Mouse (Mus musculus) neural tube, embryonic 14.5 days (tissue): ENCODE results near the gene Apbb2. TPM values are rescaled to one million over a fixed set of nuclear protein-coding genes. Genes with fewer than 3 reads are reported as not detected.

ENCODE experiments used
- ATAC-seq: fragments of 200-750 bp; cut with Nextera tagmentation; 2 replicates; pipeline ENCODE4 v1.8.0; 2017; ENCODE audit warnings: low read depth, mild to moderate bottlenecking, moderate TSS enrichment, moderate library complexity
- H3K27ac ChIP-seq: fragments of 300-500 bp; sonication (generic); 2 replicates; pipeline ENCODE4 v1.5.1; 2014; ENCODE audit warnings: low read depth, mild to moderate bottlenecking, control low read depth, low read length, moderate library complexity, mixed read lengths
- H3K27me3 ChIP-seq: fragments of 300-500 bp; sonication (generic); 2 replicates; pipeline ENCODE4 v1.6.1; 2014; ENCODE audit warnings: low read length; ENCODE audit not compliant: control insufficient read depth, insufficient read depth
- H3K36me3 ChIP-seq: fragments of 300-500 bp; sonication (generic); 2 replicates; pipeline ENCODE4 v1.6.1; 2014; ENCODE audit warnings: low read length, mixed read lengths; ENCODE audit not compliant: control insufficient read depth, insufficient read depth
- H3K4me1 ChIP-seq: fragments of 300-500 bp; sonication (generic); 2 replicates; pipeline ENCODE4 v1.6.1; 2014; ENCODE audit warnings: low read length; ENCODE audit not compliant: control insufficient read depth, insufficient read depth
- H3K4me2 ChIP-seq: fragments of 300-500 bp; sonication (generic); 2 replicates; pipeline ENCODE4 v1.6.1; 2014; ENCODE audit warnings: mild to moderate bottlenecking, low read depth, low read length, control low read depth
- H3K4me3 ChIP-seq: fragments of 300-500 bp; sonication (generic); 2 replicates; pipeline ENCODE4 v1.5.1; 2014; ENCODE audit warnings: low read depth, low read length, control low read depth, mixed read lengths
- H3K9ac ChIP-seq: fragments of 300-500 bp; sonication (generic); replicated peaks from 2 replicates; pipeline ENCODE4 v1.6.1; 2014; ENCODE audit warnings: low read depth, mild to moderate bottlenecking, control low read depth, low read length, mixed read lengths
- H3K9me3 ChIP-seq: fragments of 300-500 bp; sonication (generic); 2 replicates; pipeline ENCODE4 v1.6.1; 2016; ENCODE audit warnings: low read length; ENCODE audit not compliant: control insufficient read depth
- WGBS: fragments of 180-500 bp; shearing (Covaris S2); extraction: QIAGEN DNeasy Blood & Tissue Kit; methylation state at CpG from one replicate; pipeline ENCODE4 v1.1.7; 2014; 5-methylcytosine and 5-hydroxymethylcytosine counted together
- polyA plus RNA-seq: library from polyadenylated mRNA; unstranded; fragments of >200 nt; fragmentation: Nextera tagmentation; extraction: Ambion mirVana; gene quantifications from 2 replicates; pipeline ENCODE4 v1.2.1, GENCODE M21; 2014

The Apbb2 gene
- polyA plus RNA-seq, 1 experiment from 2014 or later = 132 TPM

DNA sequence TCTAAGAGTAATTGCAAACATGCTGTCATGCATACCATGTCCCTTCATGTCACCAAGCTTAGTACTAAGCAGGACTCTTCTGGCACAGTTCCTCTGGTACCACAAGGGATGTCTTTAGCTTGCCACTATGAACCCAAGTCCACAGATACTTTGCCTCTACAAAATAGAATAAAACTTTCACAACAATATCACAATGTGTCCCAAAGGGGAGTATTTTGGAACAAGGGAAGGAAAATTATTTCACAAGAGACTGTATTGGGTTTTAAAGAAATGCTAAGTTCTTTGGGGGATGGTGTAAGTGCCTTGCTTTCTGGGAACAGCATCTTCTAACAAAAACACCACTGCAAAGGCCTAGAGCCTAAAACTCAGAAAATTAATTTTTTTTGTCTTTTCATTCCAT, 105.2 kb downstream of the Apbb2 start:
- no peak overlapping the region for H3K9ac ChIP-seq
- H3K4me1 ChIP-seq = no peaks in the 10 kb centered on the region
- no peaks in the 10 kb centered on the region for H3K9me3 ChIP-seq
- H3K27me3 ChIP-seq = no peaks in the 10 kb centered on the region
- H3K27ac ChIP-seq = no peak overlapping the region
- no peak overlapping the region for H3K4me2 ChIP-seq
- no peaks in the 10 kb centered on the region for H3K36me3 ChIP-seq
- no peak overlapping the region for H3K4me3 ChIP-seq
- ATAC-seq = no peak

DNA sequence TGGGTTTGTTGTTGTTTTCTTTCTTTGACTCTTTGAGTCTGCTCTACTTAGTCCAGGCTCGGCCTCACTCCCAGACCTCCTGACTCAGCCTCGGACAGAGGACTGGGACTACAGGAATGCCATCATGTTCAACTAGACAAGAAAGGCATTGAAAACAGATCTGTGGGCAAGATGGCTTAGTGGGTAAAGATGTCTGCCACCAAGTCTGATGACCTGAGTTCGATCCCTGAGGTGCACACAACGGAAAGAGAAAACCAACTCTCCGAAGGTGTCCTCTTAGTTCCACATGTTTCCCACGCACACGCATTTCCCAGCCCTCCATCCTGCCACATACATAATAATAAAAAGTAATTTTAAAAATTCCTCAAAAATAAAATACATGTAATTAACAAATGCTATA, 106.1 kb downstream of the Apbb2 start:
- Histone ChIP-seq H3K36me3 (no peaks in the 10 kb centered on the region), H3K4me2 (no peak overlapping the region), H3K4me1 (no peaks in the 10 kb centered on the region), H3K27ac (no peak overlapping the region), H3K9me3 (no peaks in the 10 kb centered on the region), H3K4me3 (no peak overlapping the region), H3K27me3 (no peaks in the 10 kb centered on the region), H3K9ac (no peak overlapping the region)
- 94% methylated on average over 7 of the region's 7 CpGs for WGBS
- ATAC-seq = no peak

- ATAC-seq = no peak
- Histone ChIP-seq H3K4me1 (no peaks in the 10 kb centered on the region), H3K9me3 (no peaks in the 10 kb centered on the region), H3K27ac (no peak overlapping the region), H3K36me3 (no peaks in the 10 kb centered on the region), H3K27me3 (no peaks in the 10 kb centered on the region), H3K4me2 (no peak overlapping the region), H3K4me3 (no peak overlapping the region), H3K9ac (no peak overlapping the region)
- 73% methylated on average over 5 of the region's 7 CpGs for WGBS
These were observed 107.9 kb downstream of the Apbb2 start for GRCm38 (mm10) chr5:66510716-66511115.

GRCm38 (mm10) chr5:66509151-66509550, 109.4 kb downstream of the Apbb2 start:
- Histone ChIP-seq H3K4me3 (no peak overlapping the region), H3K4me2 (no peak overlapping the region), H3K9ac (no peak overlapping the region), H3K27me3 (no peaks in the 10 kb centered on the region), H3K9me3 (no peaks in the 10 kb centered on the region), H3K27ac (no peak overlapping the region), H3K4me1 (peaks cover 5% of the 10 kb centered on the region; the same call in 1 of the 2 replicates), H3K36me3 (no peaks in the 10 kb centered on the region)
- 89% methylated on average over 5 of the region's 5 CpGs for WGBS
- no peak for ATAC-seq

DNA sequence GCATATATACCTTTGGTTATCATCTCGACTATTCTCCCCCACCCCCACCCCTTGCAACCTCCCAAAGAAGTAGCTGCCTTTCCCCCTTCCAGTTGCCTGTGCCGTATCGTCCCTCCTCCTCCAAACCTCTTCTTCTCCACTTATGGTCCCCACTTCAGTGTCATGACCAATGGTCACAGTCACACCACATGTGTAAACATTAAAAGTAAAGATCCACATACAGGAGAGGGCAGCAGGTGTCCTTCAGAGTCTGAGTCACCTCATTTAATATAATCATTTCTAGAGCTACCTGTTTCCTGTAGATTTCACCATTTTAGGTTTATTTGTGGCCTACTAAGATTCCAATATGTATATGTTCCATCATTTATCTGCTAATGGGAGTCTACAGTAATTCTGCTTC, 113.0 kb downstream of the Apbb2 start:
- WGBS = 77% methylated on average over 3 of the region's 3 CpGs
- Histone ChIP-seq H3K27me3 (no peaks in the 10 kb centered on the region), H3K4me3 (no peak overlapping the region), H3K9me3 (no peaks in the 10 kb centered on the region), H3K4me1 (peaks cover 10% of the 10 kb centered on the region; the same call in 1 of the 2 replicates), H3K4me2 (no peak overlapping the region), H3K36me3 (no peaks in the 10 kb centered on the region), H3K27ac (no peak overlapping the region), H3K9ac (no peak overlapping the region)
- no peak for ATAC-seq

- 94% methylated on average over 1 of the region's 1 CpGs for WGBS
- no peaks in the 10 kb centered on the region for H3K9me3 ChIP-seq
- no peak overlapping the region for H3K9ac ChIP-seq
- H3K4me1 ChIP-seq = peaks cover 10% of the 10 kb centered on the region; the same call in 1 of the 2 replicates
- H3K4me3 ChIP-seq = no peak overlapping the region
- H3K27ac ChIP-seq = no peak overlapping the region
- ATAC-seq = no peak
- H3K4me2 ChIP-seq = no peak overlapping the region
- H3K36me3 ChIP-seq = no peaks in the 10 kb centered on the region
- H3K27me3 ChIP-seq = no peaks in the 10 kb centered on the region
These were observed 113.5 kb downstream of the Apbb2 start for GRCm38 (mm10) chr5:66505071-66505470.

DNA sequence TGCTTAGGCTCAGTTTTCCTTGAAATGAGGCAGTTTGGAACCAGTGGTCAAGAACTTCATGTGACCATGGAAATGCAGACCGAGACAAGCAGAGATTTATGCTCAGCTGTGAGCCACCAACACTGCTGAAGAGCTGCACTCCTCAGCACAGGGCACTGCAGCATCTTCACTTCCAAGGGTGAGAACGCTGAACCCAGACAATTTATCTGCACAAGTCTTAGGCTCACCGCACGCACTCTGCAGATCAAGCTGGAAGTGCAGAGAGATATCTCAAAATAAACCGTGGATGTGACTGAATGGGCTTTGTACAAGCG, 114.2 kb downstream of the Apbb2 start:
- no peak overlapping the region for H3K9ac ChIP-seq
- WGBS = 71% methylated on average over 6 of the region's 6 CpGs
- H3K4me3 ChIP-seq = no peak overlapping the region
- no peak overlapping the region for H3K4me2 ChIP-seq
- no peaks in the 10 kb centered on the region for H3K9me3 ChIP-seq
- H3K4me1 ChIP-seq = peaks cover 10% of the 10 kb centered on the region; the same call in 1 of the 2 replicates
- H3K27me3 ChIP-seq = no peaks in the 10 kb centered on the region
- no peaks in the 10 kb centered on the region for H3K36me3 ChIP-seq
- no peak overlapping the region for H3K27ac ChIP-seq
- no peak for ATAC-seq

DNA sequence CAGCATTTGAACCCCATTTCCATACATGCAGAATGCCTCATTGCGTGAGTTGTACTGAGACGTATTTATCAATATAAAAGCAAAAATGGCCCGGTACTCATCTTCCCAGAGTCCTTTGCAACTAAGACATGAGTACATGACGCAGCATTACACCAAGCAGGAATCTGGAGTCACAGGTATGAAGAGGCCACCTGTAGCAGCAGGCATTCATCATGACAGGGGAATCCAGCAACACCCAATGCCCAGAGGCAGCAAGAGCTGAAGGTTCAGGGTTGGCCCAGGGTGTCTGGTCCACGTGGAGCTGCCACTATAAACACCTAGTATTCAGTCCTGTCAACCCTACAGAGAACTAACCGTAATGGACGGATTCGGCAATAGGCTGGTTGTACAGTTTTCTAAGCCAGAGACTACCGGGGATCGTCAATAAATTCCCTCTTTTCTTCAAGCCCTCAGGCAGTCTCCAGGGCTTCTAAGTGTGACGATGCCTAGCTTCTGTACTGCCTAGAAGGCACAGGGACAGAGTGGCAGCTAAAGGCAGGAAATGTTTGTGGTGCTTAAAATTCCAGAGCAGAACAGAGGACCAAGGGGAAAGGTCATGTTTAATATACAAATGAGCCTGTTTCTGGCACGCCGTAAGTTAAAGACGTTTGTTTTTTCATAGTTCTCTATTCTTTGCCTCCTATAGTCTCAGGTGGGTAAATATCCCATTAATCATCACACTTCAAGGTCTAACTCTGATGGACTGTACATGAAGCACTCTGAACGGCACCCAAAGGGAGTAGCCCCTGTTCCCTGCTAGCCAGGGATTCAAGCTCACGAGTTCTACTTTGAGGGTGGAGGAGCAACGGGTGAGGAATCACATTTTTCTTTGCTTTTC, 114.8 kb downstream of the Apbb2 start:
- ATAC-seq = no peak
- H3K36me3 ChIP-seq = no peaks in the 10 kb centered on the region
- WGBS = 55% methylated on average over 17 of the region's 17 CpGs

GRCm38 (mm10) chr5:66503033-66503432, 115.6 kb downstream of the Apbb2 start:
- Histone ChIP-seq H3K4me2 (no peak overlapping the region), H3K36me3 (no peaks in the 10 kb centered on the region), H3K9ac (no peak overlapping the region), H3K4me3 (no peak overlapping the region), H3K9me3 (no peaks in the 10 kb centered on the region), H3K4me1 (peaks cover 11% of the 10 kb centered on the region; the same call in 1 of the 2 replicates), H3K27me3 (no peaks in the 10 kb centered on the region), H3K27ac (no peak overlapping the region)
- no peak for ATAC-seq
- 88% methylated on average over 1 of the region's 1 CpGs for WGBS

More for the DNA sequence above, 114.8 kb downstream of the Apbb2 start:
- Histone ChIP-seq H3K27ac (no peak overlapping the region), H3K9me3 (no peaks in the 10 kb centered on the region), H3K27me3 (no peaks in the 10 kb centered on the region), H3K4me1 (peaks cover 10% of the 10 kb centered on the region; the same call in 1 of the 2 replicates), H3K4me2 (no peak overlapping the region), H3K9ac (no peak overlapping the region), H3K4me3 (no peak overlapping the region)
